Mouse (Mus musculus) right cerebral cortex, postnatal 10 days (tissue): ENCODE results near the gene Efcab12.
"Not testable (repeated sequence)": the region's sequence is repeated elsewhere in the genome, so short reads cannot be mapped to it uniquely, and the experiment has no call there.

Experiments used
- DNase-seq, 2 experiments: peaks; one replicate each; pipeline ENCODE4 v3.0.0; 2021; ENCODE audit warnings: low spot score in 2 of 2

Efcab12 gene

DNA sequence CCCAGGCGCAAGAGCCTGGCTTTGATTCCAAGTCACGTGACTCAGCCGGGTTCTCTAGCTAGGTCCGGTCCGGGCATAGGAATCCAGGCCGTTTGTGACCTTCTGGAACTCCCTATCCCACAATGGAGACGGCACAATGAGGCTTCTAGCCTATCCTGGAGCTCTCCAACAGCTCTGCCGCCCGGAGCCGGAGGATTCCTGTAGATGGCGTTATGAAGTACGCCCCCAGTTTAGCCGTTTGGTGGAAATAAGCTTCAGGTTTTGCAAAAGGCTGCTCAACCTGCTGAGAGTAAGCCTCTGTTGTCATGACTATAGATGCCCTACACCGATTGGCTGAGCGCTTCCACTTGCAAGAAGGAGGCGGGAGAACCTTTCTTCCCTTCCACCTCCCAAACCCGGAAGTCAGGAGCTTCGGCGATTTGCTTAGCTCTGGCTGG lies at the start of gene Efcab12:
Gene Efcab12 (minus strand): TSS at position 252 of the 437 bp plus-strand sequence.
- peak; percentile 86 to 91 for DNase-seq

DNA sequence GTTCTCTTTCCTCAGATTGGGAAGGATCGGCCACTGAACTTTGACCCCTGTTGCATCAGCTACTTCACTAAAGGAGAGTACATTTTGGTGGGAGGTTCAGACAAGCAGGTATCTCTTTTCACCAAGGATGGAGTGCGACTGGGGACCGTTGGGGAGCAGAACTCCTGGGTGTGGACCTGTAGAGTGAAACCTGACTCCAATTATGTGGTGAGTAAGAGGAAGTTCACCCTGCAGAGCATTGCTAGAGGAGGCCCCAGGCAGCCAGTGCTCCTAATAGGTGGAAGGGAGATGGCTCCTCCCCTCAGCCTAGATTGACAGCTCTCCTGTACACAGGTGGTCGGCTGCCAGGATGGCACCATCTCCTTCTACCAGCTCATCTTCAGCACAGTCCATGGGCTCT lies 48.7 kb upstream of the Efcab12 start:
- DNase-seq: no peak

DNA sequence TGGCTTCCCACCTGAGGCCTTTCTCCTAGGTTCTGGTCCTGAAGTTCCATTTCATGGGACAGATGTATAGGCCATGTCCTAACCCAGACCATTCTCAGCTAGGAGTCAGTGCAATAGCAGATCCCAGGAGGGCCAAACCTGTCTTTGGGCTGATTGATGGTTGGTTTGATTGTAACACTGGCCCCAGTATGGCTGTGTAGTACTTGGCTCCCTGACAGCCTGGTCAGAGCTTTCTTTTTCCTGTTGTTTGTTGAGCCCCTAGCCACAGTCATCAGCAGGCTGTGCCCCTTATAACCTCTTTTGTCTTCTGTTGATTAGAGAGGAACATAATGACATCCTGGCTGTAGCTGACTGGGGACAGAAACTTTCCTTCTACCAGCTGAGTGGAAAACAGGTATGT lies 45.8 kb upstream of the Efcab12 start:
- DNase-seq: no peak

DNA sequence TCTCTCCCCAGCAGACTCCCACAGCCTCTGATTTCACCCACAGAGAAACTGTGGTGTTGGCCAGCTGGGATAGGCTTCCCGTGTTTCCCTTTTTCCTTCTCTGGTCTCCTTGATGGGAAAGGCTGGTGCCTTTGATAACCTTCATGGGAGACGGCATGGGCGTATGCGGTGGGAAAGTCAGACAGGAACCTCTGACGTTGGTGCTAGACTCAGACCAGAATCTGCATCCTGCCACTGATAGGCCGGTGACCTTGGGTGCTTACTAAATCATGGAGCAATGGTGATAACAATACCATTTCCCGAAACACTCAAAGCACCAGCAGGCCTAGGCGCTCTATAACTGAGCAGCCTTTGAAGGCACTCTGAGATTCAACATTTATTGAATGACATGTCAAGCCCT lies 42.5 kb upstream of the Efcab12 start:
- no peak for DNase-seq

DNA sequence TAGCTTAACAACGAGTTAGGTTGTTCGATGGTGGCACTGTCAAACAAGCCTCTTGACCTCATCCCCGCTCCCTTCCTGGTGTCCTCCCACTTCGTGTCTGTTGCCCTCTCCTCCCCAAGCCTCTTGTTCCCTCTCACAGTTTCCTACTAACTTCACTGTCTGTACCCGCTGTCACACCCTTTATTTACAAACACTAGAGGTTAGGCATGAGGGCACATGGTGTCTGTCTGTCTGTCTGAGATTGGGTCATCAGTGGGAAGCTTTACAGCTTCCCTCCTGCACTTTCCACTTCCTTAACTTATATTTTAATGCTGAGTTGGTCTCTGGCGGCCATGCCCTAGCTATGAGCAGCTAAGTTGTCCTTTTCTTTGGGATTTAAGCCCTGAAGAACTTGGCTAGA lies 41.5 kb upstream of the Efcab12 start:
- DNase-seq: no peak

DNA sequence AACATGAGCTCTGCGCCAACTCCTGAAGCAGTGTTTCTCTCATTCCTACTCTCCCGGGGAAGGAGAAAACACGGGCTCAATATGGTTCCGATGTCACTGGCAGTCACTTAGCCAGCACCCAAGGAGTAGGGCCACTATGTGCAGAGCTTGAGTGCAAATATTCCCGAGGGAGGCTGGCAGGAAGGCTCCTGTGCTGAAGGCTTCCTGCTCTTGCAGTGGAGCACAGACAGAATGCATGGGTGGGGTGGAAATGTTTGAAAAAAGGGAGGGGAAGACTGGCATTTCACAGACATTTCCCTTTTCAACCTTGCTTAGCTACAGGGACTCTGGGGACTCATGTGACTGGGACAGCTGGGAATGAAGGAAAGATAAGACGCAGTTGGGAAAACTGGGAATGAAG lies 40.5 kb upstream of the Efcab12 start:
- no peak for DNase-seq

DNA sequence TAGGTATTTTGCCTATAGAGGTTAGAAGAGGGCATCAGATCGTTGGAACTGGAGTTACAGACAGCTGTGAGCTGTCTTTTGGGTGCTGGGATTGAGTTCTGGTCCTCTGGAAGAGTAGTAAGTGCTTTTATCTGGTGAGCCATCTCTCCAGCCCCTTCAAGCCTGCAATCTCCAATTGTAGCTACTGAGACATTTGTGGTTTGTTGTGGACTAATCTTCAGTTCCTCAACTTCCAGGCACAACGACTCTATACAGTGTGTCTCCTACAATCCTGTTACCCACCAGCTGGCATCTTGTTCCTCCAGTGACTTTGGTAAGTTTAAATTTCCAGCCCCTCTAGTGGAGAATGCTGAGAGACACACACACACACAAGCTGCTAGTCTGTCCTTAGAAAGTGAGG lies 39.0 kb upstream of the Efcab12 start:
- DNase-seq: no peak

DNA sequence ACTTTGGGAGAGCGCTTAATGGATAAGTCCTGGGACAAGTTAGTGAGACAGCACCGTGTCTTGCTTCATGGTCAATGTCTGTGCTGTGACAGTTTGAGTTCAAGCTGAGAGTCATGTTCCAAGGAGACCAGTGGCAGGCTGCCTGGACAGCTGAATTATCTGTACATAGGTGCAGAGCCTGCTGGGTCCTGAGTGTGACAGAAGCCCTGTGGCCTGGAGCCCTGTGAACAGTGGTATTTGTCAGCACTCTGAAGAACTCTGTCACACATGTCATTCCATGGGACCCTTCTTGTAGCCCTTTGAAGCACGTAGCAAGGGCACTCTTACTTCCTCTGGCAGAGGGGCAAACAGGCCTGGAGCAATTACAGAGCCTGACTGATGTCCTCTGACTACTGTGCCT lies 33.1 kb upstream of the Efcab12 start:
- not testable (repeated sequence) for DNase-seq

DNA sequence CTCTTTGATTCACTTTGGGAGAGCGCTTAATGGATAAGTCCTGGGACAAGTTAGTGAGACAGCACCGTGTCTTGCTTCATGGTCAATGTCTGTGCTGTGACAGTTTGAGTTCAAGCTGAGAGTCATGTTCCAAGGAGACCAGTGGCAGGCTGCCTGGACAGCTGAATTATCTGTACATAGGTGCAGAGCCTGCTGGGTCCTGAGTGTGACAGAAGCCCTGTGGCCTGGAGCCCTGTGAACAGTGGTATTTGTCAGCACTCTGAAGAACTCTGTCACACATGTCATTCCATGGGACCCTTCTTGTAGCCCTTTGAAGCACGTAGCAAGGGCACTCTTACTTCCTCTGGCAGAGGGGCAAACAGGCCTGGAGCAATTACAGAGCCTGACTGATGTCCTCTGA lies 28.9 kb upstream of the Efcab12 start:
- DNase-seq: not testable (repeated sequence)

DNA sequence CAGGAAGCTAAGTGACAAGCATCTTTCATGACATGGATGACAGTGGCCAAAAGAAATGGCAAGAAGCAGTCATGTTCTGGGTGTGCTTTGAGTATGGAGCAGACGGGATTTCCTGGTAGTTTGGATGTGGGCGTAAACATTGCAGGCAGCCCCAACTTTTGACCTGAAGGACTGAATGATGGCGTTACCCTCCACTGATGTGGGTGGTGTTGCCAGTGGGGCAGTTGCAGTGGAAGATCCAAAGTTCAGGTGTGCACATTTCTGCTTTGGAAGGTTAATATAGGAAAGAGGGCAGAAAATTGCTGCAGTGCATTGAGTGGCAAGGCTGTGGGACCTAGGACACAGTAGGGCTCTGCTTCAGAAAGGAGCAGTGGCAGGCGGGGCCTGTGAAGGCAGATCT lies 27.0 kb upstream of the Efcab12 start:
- no peak for DNase-seq

DNA sequence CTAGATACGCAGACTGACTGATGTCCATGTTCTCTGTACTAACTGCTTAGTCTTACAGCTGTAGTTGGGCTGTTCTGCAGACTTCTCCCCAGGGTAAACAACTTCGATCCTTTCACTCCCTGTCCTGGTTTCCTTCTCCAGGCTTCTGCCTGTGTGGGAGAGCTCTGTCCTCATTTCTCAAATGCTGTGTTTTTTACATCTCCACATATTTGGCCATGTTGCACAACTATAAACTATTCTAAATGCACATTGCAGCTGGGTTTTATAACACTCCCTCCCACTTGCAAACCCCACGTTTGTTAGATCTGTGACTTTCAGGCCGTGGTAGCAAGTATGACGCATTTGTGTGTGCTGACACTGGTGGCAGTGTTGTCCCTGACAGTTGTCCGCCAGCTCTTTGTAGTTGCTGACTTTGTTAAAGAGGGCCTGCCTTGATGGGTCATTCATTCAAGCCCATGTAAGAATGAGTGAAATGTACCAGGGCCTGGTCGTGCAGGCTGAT lies 25.2 kb upstream of the Efcab12 start:
- peak in 1 of 2 experiments; percentile 66 for DNase-seq

DNA sequence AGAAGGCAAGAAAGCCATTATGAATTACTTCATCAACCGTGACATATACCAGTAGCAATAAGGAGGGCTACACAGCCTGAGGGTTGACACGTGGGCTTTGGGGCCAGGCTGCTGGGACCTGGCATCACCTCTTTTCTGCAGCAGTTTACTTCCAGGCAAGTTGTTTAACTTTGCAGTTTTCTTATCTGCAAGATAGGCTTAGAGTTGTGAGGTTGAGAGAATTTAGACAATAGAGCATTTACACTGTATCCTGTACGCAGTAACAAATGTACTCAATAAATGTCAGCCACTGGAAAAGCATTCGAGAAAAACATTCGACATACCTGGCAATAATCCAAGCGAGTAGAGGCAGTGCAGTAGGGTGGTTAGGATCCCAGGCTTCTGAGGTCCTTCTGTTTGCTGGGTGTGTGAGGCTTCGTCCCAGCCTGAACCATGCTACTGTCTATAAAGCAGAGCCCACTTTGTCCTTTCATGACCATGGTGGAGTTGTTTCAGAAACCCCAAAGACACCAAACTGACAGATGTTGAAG lies 21.9 kb upstream of the Efcab12 start:
- DNase-seq: no peak

DNA sequence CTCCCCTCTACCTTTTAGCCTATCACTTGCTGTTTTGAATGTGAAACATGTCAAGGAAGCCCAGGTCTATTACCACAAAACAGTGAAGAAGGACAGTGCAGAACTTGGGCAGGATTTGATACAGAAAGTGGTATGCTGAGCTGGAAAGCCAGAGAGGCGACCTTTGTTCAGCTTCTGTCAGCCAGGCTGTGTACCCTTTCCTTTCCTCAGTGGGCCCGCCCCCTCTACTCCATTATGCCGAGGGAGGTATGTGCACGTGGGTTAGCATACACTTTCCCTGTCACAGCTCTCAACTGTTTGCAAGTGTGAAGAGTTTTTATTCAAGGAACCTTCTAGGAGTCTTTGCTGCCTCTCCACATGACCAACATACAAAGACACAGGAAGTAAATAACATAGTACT lies 21.0 kb upstream of the Efcab12 start:
- no peak for DNase-seq

DNA sequence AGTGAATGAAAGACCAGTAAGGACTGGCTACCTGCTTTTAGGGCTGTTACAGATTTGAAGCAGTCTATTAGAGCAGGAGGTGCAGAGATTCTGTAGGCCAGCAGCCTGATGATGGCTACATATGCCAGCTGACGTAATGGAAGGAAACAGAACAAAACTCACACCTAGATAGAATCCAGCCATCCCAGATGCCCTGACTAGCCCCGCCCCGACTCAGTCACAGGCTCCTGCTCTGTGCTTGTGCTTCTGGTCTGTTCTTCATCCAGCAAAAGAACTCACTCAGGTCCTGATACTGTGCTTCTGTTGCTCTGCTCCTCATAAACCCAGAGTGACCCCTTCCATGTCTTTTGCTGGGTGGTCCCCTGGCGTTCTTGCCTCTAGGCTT lies 18.1 kb upstream of the Efcab12 start:
- DNase-seq: no peak

DNA sequence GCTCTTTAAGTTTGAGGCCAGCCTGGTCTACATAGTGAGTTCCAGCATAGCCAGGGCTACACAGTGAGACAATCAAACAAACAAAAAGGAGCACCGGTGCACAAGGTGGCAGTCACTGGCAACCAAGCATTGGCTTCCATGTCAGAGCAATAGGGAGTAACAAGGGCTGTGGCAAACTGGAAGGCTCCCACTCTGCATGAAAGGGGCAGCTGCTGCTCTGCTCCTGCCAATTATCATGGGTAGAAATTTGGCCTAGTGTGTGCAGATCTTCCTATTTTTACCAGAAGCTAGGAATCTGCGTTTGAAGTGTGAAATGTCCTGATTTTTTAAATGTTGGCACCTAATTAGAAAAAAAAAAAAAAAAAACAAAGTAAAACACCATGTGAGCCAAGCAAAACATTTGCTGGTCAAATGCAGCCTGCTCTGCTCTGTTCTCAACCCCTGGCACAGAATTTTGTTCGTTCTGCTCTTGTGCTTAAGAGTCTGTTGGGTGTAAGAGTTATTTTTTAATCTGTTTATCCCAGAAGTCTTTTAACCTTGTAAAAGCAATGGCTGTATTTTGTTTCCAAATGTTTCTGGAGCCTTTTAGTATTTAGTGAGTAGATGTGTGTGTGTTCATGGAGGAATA lies 17.6 kb upstream of the Efcab12 start:
- DNase-seq: no peak

DNA sequence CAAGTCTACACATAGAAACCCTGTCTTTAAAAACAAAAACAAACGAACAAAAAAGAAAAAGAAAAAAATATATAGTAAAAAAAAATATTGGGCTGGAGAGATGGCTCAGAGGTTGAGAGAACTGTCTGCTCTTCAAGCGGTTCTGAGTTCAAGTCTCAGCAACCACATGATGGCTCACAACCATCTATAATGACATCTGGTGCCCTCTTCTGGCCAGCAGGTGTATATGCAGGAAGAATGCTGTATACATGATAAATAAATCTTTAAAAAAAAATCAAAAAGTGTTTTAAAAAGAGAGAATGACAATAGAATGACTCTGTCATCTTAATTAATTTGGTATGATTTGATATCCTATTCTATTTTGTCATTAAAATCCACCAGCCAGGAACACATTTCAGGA lies 16.2 kb upstream of the Efcab12 start:
- DNase-seq: no peak

DNA sequence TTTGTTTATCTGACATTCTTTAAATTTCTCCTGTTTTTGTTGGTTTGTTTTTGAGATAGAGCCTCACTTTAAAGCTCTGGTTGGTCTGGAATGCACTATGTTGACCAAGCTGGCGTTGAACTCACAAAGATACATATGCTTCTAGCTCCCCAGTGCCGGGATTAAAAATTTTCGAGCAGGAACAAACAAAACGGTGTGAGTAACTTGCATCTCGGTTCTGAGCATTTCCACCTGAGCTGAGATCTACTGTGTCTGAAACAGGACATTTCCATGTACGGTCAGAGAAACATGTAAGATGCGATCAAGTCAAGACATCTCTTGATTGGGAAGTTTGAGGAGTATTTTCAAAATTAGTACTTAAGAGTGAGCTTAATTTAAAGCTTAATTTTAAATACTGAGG lies 15.8 kb upstream of the Efcab12 start:
- no peak for DNase-seq

DNA sequence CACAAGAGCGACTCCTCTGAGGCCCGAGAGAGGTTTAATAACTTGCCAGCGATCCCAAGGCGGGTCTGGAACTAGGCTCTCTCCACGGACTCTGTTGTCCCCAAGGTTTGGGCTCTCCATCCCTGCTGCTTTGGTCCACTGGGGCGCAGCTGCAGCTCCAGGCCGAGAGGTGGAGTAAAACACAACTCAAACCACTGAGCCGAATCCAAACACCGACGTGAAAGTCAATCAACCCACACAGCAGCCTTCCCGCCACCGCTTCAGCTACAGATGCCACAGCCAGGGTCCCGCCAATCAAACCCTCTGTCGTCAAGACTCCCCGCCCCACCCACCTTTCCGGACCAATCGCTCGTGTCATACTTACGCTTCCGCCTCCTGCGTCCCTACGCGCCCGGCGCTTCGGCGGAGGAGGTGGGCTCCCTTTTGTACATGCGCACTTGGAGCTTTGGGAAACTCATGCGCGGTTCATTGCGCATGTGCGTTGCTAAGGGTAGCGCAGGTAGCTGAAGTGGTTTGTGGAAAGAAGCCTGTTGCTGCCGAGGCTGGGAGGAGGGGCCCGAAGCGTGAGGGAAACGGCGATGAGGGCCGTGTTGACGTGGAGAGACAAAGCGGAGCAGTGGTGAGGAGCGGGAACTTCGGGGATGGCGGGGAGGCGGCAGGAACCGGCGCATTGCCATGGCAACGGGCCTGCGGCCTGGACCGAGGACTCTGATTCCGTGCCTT lies 15.0 kb upstream of the Efcab12 start, which contains the start of the genes Mbd4 and Ift122:
Gene Mbd4 (minus strand): TSS at position 281 of the 723 bp plus-strand sequence.
Gene Ift122 (plus strand): TSS at position 380 of the 723 bp plus-strand sequence.
- DNase-seq: peak; percentile 99

DNA sequence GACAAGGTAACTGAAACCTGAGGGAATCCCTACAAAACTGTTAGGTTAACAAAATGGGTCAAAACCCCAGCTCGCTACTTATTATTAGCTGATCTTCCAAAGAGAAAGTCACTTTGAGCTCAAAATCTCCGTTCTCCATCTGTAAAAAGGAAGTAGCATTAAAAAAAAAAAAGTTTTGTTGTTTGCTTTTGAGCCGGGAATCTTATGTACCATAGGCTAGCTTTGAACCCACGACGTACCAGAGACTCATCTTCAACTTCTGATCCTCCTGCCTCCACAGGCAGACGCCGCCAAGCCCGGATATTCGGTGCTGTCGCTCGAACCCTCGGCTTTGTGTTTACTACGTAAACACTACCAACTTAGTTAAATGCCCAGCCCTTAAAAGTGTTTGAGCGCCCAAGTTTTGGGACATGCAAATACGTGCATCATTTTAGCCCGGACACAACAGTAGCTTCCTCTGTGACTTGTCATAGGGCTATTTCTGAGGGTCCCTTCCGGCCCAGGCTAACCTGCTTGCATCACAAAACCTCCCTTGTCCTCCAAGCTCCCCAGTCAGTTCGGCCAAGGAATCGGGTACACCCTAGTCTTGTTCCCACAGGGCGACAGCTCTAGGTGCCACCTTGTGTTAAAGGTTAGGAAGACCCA lies 14.4 kb upstream of the Efcab12 start:
- DNase-seq: peak in 1 of 2 experiments; percentile 33

DNA sequence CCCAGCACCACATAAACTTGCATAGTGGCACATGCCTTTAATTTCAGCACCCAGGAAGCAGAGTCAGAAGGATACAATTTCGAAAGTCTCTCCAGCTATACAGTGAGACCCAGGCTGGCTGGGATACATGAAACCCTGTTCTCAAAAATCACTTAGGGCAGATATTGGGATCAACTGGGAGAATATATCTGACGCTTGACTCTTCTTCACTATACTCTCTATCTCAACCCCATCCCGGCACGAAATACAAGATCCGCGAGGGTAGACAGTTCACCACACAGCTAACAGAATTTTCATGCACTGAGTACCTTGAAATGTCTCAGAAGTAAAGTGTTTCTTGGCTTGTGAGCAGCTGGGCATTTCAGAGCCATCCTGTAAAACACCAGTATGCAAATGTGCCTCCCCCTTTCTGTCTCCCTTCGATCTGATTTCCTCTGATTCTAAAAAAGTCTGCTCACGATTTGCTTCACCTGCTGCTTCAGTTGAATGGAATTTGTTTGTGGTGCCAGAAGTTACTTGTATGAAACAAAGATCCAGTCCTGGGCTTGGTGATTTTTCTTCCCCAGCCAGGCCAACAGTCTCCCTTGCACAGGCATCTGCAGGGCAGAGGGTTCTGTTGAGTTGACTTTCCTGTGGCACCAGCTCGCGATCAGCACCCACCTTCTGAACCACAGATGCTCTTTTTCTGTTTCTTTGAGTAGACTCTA lies 10.5 kb upstream of the Efcab12 start:
- DNase-seq: no peak

DNA sequence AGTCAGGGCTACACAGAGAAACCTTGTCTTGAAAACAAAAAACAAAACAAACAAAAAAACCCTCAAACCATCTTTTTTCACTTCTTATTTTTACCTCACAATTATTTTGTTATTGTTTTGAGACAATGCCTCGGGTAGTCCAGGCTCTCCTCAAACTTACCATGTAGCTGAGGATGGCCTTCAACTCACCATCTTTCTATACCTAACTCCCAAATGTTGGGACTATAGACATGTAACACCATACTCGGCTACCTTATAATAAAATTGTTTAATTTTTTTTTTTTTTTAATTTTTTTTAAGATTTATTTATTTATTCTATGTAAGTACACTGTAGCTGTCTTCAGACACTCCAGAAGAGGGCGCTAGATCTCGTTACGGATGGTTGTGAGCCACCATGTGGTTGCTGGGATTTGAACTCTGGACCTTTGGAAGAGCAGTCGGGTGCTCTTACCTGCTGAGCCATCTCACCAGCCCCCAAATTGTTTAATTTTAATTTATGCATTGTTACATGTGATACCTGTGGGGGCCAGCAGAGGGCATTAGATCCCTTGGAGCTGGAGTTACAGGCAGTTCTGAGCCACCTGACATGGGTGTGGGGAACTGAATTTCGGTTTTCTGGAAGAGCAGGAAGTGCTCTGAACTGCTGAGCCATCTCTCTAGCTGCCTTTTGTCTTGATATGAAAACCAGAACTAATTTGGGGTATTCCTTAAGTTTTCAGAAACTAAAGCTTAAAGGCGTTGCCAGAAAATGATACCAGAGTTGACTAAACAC lies 8.6 kb upstream of the Efcab12 start:
- DNase-seq: peak; percentile 63 to 65
